Mouse (Mus musculus): Measurements from ENCODE around the gene Adal. TPM values are rescaled to one million over a fixed set of nuclear protein-coding genes. Genes with fewer than 3 reads are reported as not detected.

The Adal gene
- total RNA-seq, 2 experiments from 2014 or later = 11.0 to 15.8 TPM

DNA sequence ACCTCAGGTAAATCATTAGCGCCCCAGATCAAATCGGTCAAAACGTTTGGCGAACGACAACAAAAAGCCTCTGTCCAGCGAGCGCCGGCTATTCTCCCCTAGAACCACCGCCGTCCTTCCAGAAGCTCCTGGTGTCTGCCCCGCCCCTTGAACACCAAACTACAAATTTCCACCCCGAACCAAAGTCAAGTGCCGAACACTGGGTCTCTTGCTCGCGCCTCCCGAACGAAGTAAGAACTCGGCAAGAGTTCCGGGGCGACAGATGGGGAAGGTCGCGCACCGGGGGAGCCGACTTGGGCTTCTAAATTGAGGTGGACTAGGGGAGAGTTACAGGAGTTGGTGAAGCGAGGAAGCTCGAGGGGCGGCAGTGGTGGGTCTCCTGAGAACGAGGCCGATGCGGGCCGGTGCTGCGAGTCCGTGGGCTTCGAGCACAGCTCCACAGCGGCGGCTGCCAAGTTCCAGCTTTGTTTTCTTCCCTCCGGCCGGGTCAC is 30.3 kb downstream of the Adal start, which contains the start of gene Tubgcp4:
TSS of gene Tubgcp4 (plus strand) at position 174 of the 491 bp plus-strand sequence.
- ATAC-seq (replicated peaks; ENCODE audit: low FRiP score, low TSS enrichment, poor library complexity, severe bottlenecking) = peak; percentile 49

DNA sequence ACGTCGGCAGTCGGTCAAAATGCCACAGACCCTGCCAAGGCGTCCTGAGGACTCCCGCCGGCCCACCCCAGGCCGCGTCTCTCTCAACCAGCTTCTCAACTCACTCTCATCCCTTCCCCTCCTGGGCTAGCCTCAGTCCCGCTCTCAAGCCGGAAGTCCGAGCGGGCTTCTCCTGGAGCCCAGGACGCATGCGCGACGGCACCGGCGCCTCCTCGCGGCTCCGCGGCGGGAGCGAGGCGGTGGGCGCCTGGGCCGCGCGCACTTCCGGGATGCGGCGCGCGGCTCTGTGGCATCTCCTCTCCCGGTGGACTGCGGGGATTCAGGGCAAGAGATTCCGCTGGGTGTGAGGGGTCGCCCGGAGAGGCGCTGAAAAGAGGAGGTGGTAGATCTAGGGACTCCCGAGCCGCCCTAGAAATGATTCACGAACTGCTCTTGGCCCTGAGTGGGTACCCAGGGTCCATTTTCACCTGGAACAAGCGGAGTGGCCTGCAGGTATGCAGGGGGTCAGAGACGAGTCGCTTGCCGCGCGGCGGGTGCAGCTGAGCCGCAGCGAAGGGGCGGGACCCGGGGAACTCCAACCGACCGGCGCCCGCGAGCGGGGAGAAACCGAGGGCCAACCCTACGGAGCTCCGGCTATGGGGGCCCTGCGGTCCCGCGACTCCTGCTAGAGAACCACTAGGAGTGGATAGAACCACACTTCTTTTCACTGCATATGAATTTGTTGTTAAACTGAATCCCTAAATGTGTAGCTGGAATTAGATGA is 30.9 kb downstream of the Adal start, which contains the start of gene Zscan29:
TSS of gene Zscan29 (minus strand) at position 146 of the 763 bp plus-strand sequence.
- ATAC-seq (replicated peaks; ENCODE audit: low FRiP score, low TSS enrichment, poor library complexity, severe bottlenecking) = peak; percentile 84

DNA sequence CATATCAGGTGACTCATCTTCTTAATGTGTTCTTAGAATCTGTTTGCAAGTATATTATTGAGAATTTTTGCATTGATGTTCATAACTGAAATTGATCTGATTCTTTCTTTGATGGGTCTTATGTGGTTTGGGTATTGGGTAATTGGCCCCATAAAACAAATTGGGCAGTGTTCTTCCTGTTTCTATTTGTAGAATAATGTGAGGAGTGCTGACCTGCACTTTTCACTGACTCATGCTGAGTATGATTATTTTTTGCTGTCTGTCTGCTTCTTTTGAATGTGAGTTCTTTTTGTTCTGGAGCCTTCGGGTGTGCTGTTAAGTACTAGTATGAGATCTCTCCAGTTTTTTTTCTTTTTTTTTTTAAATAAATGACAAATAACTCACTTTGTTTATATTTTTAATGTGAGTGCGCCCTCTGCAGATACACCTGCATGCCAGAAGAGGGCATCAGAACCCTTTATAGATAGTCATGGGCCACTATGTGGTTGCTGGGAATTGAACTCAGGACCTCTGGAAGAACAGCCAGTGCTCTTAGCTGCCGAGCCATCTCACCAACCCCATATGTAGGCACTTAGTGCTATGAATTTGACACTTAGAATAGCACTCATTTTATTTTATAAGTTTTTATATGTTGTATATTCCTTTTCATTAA is 38.7 kb downstream of the Adal start:
- ATAC-seq (replicated peaks; ENCODE audit: low FRiP score, low TSS enrichment, poor library complexity, severe bottlenecking) = no peak

DNA sequence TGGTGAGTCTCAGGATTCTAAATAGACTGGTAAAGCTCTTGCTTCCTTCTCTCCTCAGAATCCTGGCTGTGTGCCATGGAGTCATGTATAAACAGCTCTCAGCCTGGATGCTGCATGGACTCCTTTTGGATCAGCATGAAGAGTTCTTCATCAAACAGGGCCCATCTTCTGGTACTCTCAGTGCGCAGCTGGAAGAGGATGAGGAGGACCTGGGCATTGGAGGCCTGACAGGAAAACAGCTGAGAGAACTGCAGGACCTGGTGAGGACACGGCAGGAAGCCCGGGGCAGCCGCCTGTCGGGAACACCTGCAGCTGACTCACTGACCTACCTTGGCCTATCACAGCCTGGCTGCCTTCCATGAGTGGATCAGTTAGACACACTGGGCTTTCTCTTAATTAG is 43.2 kb downstream of the Adal start:
- no peak for ATAC-seq (replicated peaks; ENCODE audit: low FRiP score, low TSS enrichment, poor library complexity, severe bottlenecking)

DNA sequence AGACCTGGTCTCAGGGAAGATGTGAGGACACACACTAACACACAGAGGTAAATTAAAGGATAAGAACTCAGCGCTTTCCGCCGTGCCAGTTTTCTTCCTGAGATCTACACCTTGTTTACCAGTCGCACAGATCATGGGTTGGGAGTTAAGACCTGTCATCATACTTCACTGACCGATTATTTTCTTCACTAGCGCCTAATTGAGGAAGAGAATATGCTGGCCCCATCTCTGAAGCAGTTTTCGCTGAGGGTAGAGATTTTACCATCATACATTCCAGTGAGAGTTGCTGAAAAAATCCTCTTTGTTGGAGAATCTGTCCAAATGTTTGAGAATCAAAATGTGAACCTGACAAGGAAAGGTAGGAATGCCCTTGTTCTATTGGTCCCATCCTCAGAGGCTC is 43.9 kb downstream of the Adal start:
- ATAC-seq (replicated peaks; ENCODE audit: low FRiP score, low TSS enrichment, poor library complexity, severe bottlenecking) = no peak

DNA sequence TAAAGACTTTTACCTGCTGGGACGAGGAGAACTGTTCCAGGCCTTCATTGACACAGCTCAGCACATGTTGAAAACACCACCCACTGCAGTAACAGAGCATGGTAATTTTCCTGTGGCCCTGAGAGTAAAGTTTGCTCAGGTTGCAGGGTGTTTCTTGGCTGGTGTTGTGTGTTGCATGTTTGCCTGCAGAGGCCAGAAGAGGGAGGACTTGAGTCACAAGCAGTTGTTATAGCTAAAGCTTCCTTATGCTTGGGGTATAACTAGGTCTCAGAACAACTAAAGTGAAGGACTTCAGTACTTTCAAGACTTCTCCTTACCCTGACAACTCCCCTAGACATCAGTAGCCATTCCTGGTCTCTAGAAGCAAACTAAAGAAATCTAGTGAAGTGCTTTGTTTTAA is 48.3 kb downstream of the Adal start:
- ATAC-seq (replicated peaks; ENCODE audit: low FRiP score, low TSS enrichment, poor library complexity, severe bottlenecking) = no peak

DNA sequence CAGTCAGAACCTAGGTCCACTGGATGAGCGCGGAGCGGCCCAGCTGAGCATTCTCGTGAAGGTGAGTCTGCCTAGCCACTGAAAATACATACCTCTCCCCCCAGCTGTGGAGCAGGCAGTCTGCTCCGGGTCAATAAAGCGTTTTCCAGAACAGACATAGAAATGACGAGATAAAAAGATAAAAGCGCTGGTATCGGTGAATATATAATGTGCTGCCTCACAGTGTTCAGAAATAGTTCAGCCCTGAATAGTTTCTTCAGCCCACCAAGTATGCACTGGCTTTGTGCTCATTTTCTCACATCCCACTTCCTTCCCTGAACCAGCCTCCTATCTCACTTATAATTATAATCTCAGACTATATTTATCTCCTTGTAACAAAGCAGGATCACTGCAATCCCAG is 55.2 kb downstream of the Adal start:
- no peak for ATAC-seq (replicated peaks; ENCODE audit: low FRiP score, low TSS enrichment, poor library complexity, severe bottlenecking)

DNA sequence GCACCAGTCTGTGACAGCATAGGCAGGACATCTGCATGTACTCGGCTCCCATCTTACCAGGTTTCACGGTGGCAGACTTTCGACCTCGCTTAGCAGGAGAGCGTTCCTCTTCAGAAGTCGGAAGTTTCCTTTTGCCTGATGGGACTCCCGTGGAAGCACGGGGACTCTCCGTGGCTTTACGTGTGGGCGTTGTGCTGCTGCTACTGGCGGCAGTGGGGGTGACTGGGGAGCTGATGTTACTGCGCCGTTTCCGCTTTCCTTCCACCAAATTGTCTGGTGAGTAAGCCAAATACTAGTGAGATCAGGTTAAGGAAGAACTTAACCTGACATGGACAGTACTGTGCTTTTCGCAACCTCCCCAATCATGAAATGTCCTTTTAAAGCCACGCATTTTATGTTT is 64.0 kb downstream of the Adal start:
- ATAC-seq (replicated peaks; ENCODE audit: low FRiP score, low TSS enrichment, poor library complexity, severe bottlenecking) = no peak

Other genes starting within 250 kb of the Adal start
- 32.9 and 36.0 TPM in 2 replicates for gene Ubr1, start 169.7 kb upstream of the Adal start, total RNA-seq (2014; fragmentation: Nextera tagmentation)
- gene Ubr1, start 169.7 kb upstream of the Adal start, total RNA-seq (2017) = 36.1 and 39.5 TPM in 2 replicates
- gene Tmem62, start 163.4 kb upstream of the Adal start, total RNA-seq (2014; fragmentation: Nextera tagmentation) = 4.4 and 5.8 TPM in 2 replicates
- 5.2 and 16.5 TPM in 2 replicates for gene Tmem62, start 163.4 kb upstream of the Adal start, total RNA-seq (2017)
- 52.3 and 61.3 TPM in 2 replicates for gene Ccndbp1, start 132.0 kb upstream of the Adal start, total RNA-seq (2014; fragmentation: Nextera tagmentation)
- 28.9 and 73.9 TPM in 2 replicates for gene Ccndbp1, start 132.0 kb upstream of the Adal start, total RNA-seq (2017)
- gene Epb42, start 103.4 kb upstream of the Adal start, total RNA-seq (2014; fragmentation: Nextera tagmentation) = 24.6 and 30.0 TPM in 2 replicates
- 13.0 and 19.8 TPM in 2 replicates for gene Epb42, start 103.4 kb upstream of the Adal start, total RNA-seq (2017)
- not detected in 2 replicates for gene Tgm5, start 54.6 kb upstream of the Adal start, total RNA-seq (2014; fragmentation: Nextera tagmentation)
- gene Tgm5, start 54.6 kb upstream of the Adal start, total RNA-seq (2017) = not detected in 2 replicates
- not detected in 2 replicates for gene Tgm7, start 30.6 kb upstream of the Adal start, total RNA-seq (2014; fragmentation: Nextera tagmentation)
- not detected in 2 replicates for gene Tgm7, start 30.6 kb upstream of the Adal start, total RNA-seq (2017)
- gene Lcmt2, start 225 bp downstream of the Adal start, total RNA-seq (2014; fragmentation: Nextera tagmentation) = 7.8 and 9.7 TPM in 2 replicates
- 8.7 and 8.8 TPM in 2 replicates for gene Lcmt2, start 225 bp downstream of the Adal start, total RNA-seq (2017)
- 62.8 and 83.6 TPM in 2 replicates for gene Tubgcp4, start 30.2 kb downstream of the Adal start, total RNA-seq (2014; fragmentation: Nextera tagmentation)
- gene Tubgcp4, start 30.2 kb downstream of the Adal start, total RNA-seq (2017) = 35.4 and 38.5 TPM in 2 replicates
- 15.0 and 16.4 TPM in 2 replicates for gene Zscan29, start 30.7 kb downstream of the Adal start, total RNA-seq (2014; fragmentation: Nextera tagmentation)
- gene Zscan29, start 30.7 kb downstream of the Adal start, total RNA-seq (2017) = 12.6 and 12.8 TPM in 2 replicates
- 22.9 and 33.3 TPM in 2 replicates for gene Trp53bp1, start 131.0 kb downstream of the Adal start, total RNA-seq (2014; fragmentation: Nextera tagmentation)
- gene Trp53bp1, start 131.0 kb downstream of the Adal start, total RNA-seq (2017) = 22.6 and 31.8 TPM in 2 replicates
- gene Map1a, start 149.2 kb downstream of the Adal start, total RNA-seq (2014; fragmentation: Nextera tagmentation) = 0.10 TPM in 1 of 2 replicates, not detected in the other
- not detected in 2 replicates for gene Map1a, start 149.2 kb downstream of the Adal start, total RNA-seq (2017)
- gene Ppip5k1, start 215.0 kb downstream of the Adal start, total RNA-seq (2014; fragmentation: Nextera tagmentation) = 8.4 and 14.2 TPM in 2 replicates
- 8.2 and 10.1 TPM in 2 replicates for gene Ppip5k1, start 215.0 kb downstream of the Adal start, total RNA-seq (2017)
- gene Ckmt1, start 217.3 kb downstream of the Adal start, total RNA-seq (2014; fragmentation: Nextera tagmentation) = not detected in 2 replicates
- not detected in 2 replicates for gene Ckmt1, start 217.3 kb downstream of the Adal start, total RNA-seq (2017)
- not detected in 2 replicates for gene Strc, start 246.7 kb downstream of the Adal start, total RNA-seq (2014; fragmentation: Nextera tagmentation)
- not detected in 2 replicates for gene Strc, start 246.7 kb downstream of the Adal start, total RNA-seq (2017)

All from megakaryocyte-erythroid progenitor cell, adult 5-6 weeks (primary cell).